Mouse (Mus musculus) MEL (cell line): Measurements from ENCODE around the gene Hmox2. TPM values are rescaled to one million over a fixed set of nuclear protein-coding genes. Genes with fewer than 3 reads are reported as not detected.
A peak's percentile ranks its signal among the peaks of the same experiment; 100 is the strongest.

Experiments used
- DNase-seq: peaks from one replicate; pipeline ENCODE4 v3.0.0; 2011; ENCODE audit warnings: low read depth, low spot score
- H3K27ac ChIP-seq: 2 replicates; pipeline ENCODE4 v1.5.1; 2012; ENCODE audit warnings: low read depth, mild to moderate bottlenecking, control low read depth, low read length, moderate library complexity; ENCODE audit not compliant: control insufficient read depth
- H3K27me3 ChIP-seq, 2 experiments: fragments of 150-350 bp in 1 of 2; sonication (generic) in 1 of 2; 2 replicates each; pipeline ENCODE4 v1.6.1; 2012; ENCODE audit warnings: low read length in 2 of 2, mild to moderate bottlenecking in 2 of 2, improper control_type of control experiment in 1 of 2, moderate library complexity in 1 of 2; ENCODE audit not compliant: insufficient read depth in 2 of 2, control insufficient read depth in 1 of 2
- H3K36me3 ChIP-seq, 2 experiments: 2 replicates each; pipeline ENCODE4 v1.6.1; 2012 to 2014; ENCODE audit warnings: low read length in 2 of 2, improper control_type of control experiment in 1 of 2, inconsistent platforms in 1 of 2, mild to moderate bottlenecking in 1 of 2; ENCODE audit not compliant: insufficient read depth in 2 of 2, control insufficient read depth in 1 of 2
- H3K4me1 ChIP-seq, 2 experiments: fragments of 150-350 bp in 1 of 2; sonication (generic) in 1 of 2; 2 replicates each; pipeline ENCODE4 v1.6.1; 2012; ENCODE audit warnings: low read length in 2 of 2, improper control_type of control experiment in 1 of 2, mild to moderate bottlenecking in 1 of 2; ENCODE audit not compliant: insufficient read depth in 2 of 2, control insufficient read depth in 1 of 2
- H3K4me3 ChIP-seq, 2 experiments: fragments of 150-350 bp in 1 of 2; sonication (generic) in 1 of 2; 2 replicates each; pipeline ENCODE4 v1.5.1; 2012; ENCODE audit warnings: low read depth in 2 of 2, low read length in 2 of 2, mild to moderate bottlenecking in 2 of 2, moderate library complexity in 2 of 2, control low read depth in 1 of 2, improper control_type of control experiment in 1 of 2; ENCODE audit not compliant: control insufficient read depth in 1 of 2, insufficient read depth in 1 of 2
- H3K79me2 ChIP-seq: 2 replicates; pipeline ENCODE4 v1.6.1; 2012; ENCODE audit warnings: mild to moderate bottlenecking, low read length, moderate library complexity; ENCODE audit not compliant: control insufficient read depth, poor library complexity, insufficient read depth
- H3K9ac ChIP-seq: 2 replicates; pipeline ENCODE4 v1.6.1; 2012; ENCODE audit warnings: low read depth, mild to moderate bottlenecking, control low read depth, low read length, moderate library complexity; ENCODE audit not compliant: control insufficient read depth, poor library complexity, severe bottlenecking
- H3K9me3 ChIP-seq: fragments of 150-350 bp; sonication (generic); replicated peaks from 2 replicates; pipeline ENCODE4 v1.6.1; 2012; ENCODE audit warnings: mild to moderate bottlenecking, low read length, improper control_type of control experiment, moderate library complexity; ENCODE audit not compliant: insufficient read depth
- CHD1 ChIP-seq: IDR thresholded peaks from 2 replicates; pipeline ENCODE4 v1.6.1; 2012; ENCODE audit warnings: low read depth, mild to moderate bottlenecking, inconsistent platforms, low read length, improper control_type of control experiment
- CHD2 ChIP-seq: IDR thresholded peaks from 2 replicates; pipeline ENCODE4 v1.6.1; 2011; ENCODE audit warnings: low read length, improper control_type of control experiment
- EP300 ChIP-seq, 2 experiments: IDR thresholded peaks; 2 replicates each; pipeline ENCODE4 v1.6.1; 2011; ENCODE audit warnings: improper control_type of control experiment in 2 of 2, low read length in 2 of 2, low read depth in 1 of 2, mild to moderate bottlenecking in 1 of 2
- HCFC1 ChIP-seq: IDR thresholded peaks from 2 replicates; pipeline ENCODE4 v1.6.1; 2012; ENCODE audit warnings: low read depth, mild to moderate bottlenecking, inconsistent platforms, low read length, improper control_type of control experiment, moderate library complexity
- JUND ChIP-seq: IDR thresholded peaks from 2 replicates; pipeline ENCODE4 v1.6.1; 2011; ENCODE audit warnings: low read depth, mild to moderate bottlenecking, improper control_type of control experiment, low read length
- KAT2A ChIP-seq: conservative IDR thresholded peaks from 2 replicates; pipeline ENCODE4 v1.6.1; 2012; ENCODE audit warnings: low read depth, low read length, improper control_type of control experiment, inconsistent platforms
- MYB ChIP-seq: IDR thresholded peaks from 2 replicates; pipeline ENCODE4 v1.6.1; 2011; ENCODE audit warnings: mild to moderate bottlenecking, low read depth, low read length, improper control_type of control experiment
- POLR2AphosphoS2 ChIP-seq: IDR thresholded peaks from 2 replicates; pipeline ENCODE4 v1.6.1; 2011; ENCODE audit warnings: low read length, improper control_type of control experiment
- RAD21 ChIP-seq: IDR thresholded peaks from 2 replicates; pipeline ENCODE4 v1.6.1; 2011; ENCODE audit warnings: mild to moderate bottlenecking, low read depth, low read length, improper control_type of control experiment
- SIN3A ChIP-seq: IDR thresholded peaks from 2 replicates; pipeline ENCODE4 v1.6.1; 2012; ENCODE audit warnings: low read length, improper control_type of control experiment, inconsistent platforms
- TBP ChIP-seq: IDR thresholded peaks from 2 replicates; pipeline ENCODE4 v1.8.0; 2011; ENCODE audit warnings: low read depth, low read length, improper control_type of control experiment
- TCF12 ChIP-seq: IDR thresholded peaks from 2 replicates; pipeline ENCODE4 v1.6.1; 2014; ENCODE audit warnings: low read depth, mild to moderate bottlenecking, inconsistent platforms, low read length, improper control_type of control experiment, moderate library complexity
- UBTF ChIP-seq: IDR thresholded peaks from 2 replicates; pipeline ENCODE4 v1.6.1; 2012; ENCODE audit warnings: low read depth, mild to moderate bottlenecking, inconsistent platforms, low read length, improper control_type of control experiment, moderate library complexity, borderline replicate concordance; ENCODE audit not compliant: insufficient read depth
- USF2 ChIP-seq, 2 experiments: IDR thresholded peaks; 2 replicates each; pipeline ENCODE4 v1.6.1; 2011 to 2012; ENCODE audit warnings: improper control_type of control experiment in 2 of 2, low read length in 2 of 2, borderline replicate concordance in 1 of 2, inconsistent platforms in 1 of 2, low read depth in 1 of 2, mild to moderate bottlenecking in 1 of 2; ENCODE audit not compliant: insufficient read depth in 1 of 2
- ZMIZ1 ChIP-seq: IDR thresholded peaks from 2 replicates; pipeline ENCODE4 v1.6.1; 2012; ENCODE audit warnings: low read depth, mild to moderate bottlenecking, inconsistent platforms, low read length, improper control_type of control experiment, moderate library complexity
- ZNF384 ChIP-seq: IDR thresholded peaks from 2 replicates; pipeline ENCODE4 v1.6.1; 2012; ENCODE audit warnings: low read depth, mild to moderate bottlenecking, inconsistent platforms, low read length, improper control_type of control experiment
- polyA plus RNA-seq, 2 experiments: library from polyadenylated mRNA; stranded (reverse) in 1 of 2; unstranded in 1 of 2; fragments of >175 nt in 1 of 2; fragments of >200 nt in 1 of 2; gene quantifications; 2 replicates each; pipeline versions ENCODE4 v1.2.1 to v1.2.4; 2012; ENCODE audit warnings: low replicate concordance in 2 of 2, low read depth in 1 of 2; ENCODE audit not compliant: insufficient read length in 2 of 2, insufficient read depth in 1 of 2, missing spikeins in 1 of 2
- total RNA-seq: library from RNA; depleted of rRNA; stranded (reverse); fragments of 300-350 nt; gene quantifications from 2 replicates; pipeline ENCODE4 v1.2.3, GENCODE M21; 2012

The Hmox2 gene
- total and polyA plus RNA-seq, 3 experiments: 41.5 to 75.0 TPM; not detected in 1

DNA sequence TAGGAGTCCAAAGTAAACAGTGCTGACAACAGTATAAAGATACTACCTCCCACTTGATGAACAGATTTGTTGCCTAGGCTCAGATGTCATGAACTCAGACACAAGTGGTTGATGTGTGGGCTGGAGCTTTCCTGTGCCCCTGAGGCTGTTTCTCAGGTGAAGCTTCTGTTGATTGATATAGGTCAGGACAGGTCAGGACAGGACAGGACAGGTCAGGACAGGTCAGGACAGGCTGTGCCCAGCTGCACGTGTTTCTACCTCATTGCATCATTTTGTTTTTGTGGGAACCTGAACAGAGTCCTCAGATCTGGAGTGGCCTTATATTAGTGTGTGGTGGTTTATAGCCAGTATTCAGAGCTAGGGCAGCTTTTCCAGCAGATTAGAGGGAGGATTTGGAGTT, 23.5 kb upstream of the Hmox2 start:
- Histone ChIP-seq H3K79me2 (no peaks in the 10 kb centered on the region), H3K27me3 (no peaks in the 10 kb centered on the region), H3K36me3 (peaks cover 0 to 45% of the 10 kb centered on the region in 2 experiments; a peak in 2 of 4 replicates), H3K9me3 (no peaks in the 10 kb centered on the region), H3K9ac (no peak overlapping the region), H3K27ac (no peak overlapping the region), H3K4me1 (no peaks in the 10 kb centered on the region), H3K4me3 (no peak overlapping the region)
- DNase-seq: no peak
- TF ChIP-seq ZMIZ1: no peak

DNA sequence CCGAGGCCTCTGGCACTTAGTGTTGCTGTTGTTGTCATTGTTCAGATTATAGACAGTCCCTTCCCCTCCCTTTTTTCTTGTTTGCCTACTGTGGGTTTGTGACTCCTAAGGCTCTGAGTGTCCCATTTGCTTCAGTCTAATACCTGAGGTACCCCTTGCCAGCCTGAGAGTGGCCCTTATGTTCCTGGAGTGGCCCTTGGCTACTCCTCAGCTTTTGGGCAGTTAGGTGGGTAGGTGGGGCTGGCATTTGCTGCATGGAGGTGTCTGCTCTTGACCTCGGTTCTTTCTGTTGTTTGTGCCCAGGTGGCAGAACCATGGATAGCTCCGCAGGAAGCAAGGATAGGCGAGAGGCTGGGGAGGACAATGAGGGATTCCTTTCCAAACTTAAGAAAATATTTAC, 20.6 kb upstream of the Hmox2 start:
- TF ChIP-seq MYB (no peak), SIN3A (0 out of 2 replicates have a peak, but pooled peaks have one; percentile 26)
- Histone ChIP-seq H3K27me3 (no peaks in the 10 kb centered on the region), H3K9ac (no peak overlapping the region), H3K79me2 (no peaks in the 10 kb centered on the region), H3K27ac (no peak overlapping the region), H3K9me3 (no peaks in the 10 kb centered on the region), H3K4me3 (no peak overlapping the region), H3K36me3 (peaks cover 0 to 40% of the 10 kb centered on the region in 2 experiments; a peak in 2 of 4 replicates), H3K4me1 (no peaks in the 10 kb centered on the region)
- DNase-seq: no peak

DNA sequence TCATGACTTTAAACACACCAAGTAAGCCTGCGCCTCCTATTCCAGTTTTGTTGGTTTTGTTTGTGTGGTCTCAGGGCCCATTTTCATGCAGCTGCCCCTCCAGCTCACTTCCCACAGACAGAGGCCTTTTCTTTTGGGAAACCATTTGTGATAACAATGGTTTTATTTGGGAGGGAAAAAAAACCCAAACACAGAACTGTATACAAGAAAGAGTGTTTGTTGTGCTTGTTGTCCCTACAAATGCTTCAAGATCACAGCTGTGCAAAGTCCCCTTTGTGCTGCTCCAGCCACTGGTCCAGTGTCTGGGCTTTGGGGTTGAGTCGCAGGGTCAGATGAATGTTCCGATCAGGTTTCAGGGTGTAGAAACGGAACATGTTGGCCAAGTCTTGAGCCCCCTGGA, 15.0 kb upstream of the Hmox2 start:
- H3K27me3 ChIP-seq: no peaks in the 10 kb centered on the region
- no peak for TF ChIP-seq TBP
- no peak for TF ChIP-seq CHD1
- TF ChIP-seq CHD2: no peak
- no peak for TF ChIP-seq KAT2A
- no peak for TF ChIP-seq USF2 (IDR thresholded peaks at IDR 0.05; ENCODE audit: borderline replicate concordance in 1 of 2, insufficient read depth in 1 of 2, low read depth in 1 of 2, low read length in 2 of 2)
- no peak for TF ChIP-seq POLR2AphosphoS2
- TF ChIP-seq JUND: no peak
- no peak for TF ChIP-seq ZNF384
- no peak for TF ChIP-seq MYB
- no peak for TF ChIP-seq EP300 (IDR thresholded peaks at IDR 0.05; ENCODE audit: low read depth in 1 of 2, low read length in 2 of 2)
- no peak for TF ChIP-seq UBTF
- TF ChIP-seq HCFC1: no peak
- TF ChIP-seq TCF12: no peak
- no peak for TF ChIP-seq RAD21
- TF ChIP-seq, all 39 proteins: peak for 0
- H3K4me1 ChIP-seq: no peaks in the 10 kb centered on the region

More for the DNA sequence above, 15.0 kb upstream of the Hmox2 start:
- H3K27ac ChIP-seq: no peak overlapping the region
- no peak overlapping the region for H3K9ac ChIP-seq
- H3K4me3 ChIP-seq: no peak overlapping the region
- H3K36me3 ChIP-seq: peaks cover 0 to 15% of the 10 kb centered on the region in 2 experiments; a peak in 2 of 4 replicates
- no peaks in the 10 kb centered on the region; the same call in 1 of the 2 replicates for H3K79me2 ChIP-seq
- no peaks in the 10 kb centered on the region for H3K9me3 ChIP-seq
- no peak for DNase-seq
